Mouse (Mus musculus): ENCODE results near the gene Ypel2.
A peak's percentile ranks its signal among the peaks of the same experiment; 100 is the strongest.

Gene Ypel2

GRCm38 (mm10) chr11:86961510-86962303, 31.8 kb downstream of the Ypel2 start:
- DNase-seq (ENCODE audit: low read depth): no peak

- no peak for DNase-seq (ENCODE audit: low read depth)
These were observed 33.2 kb downstream of the Ypel2 start for GRCm38 (mm10) chr11:86960331-86960730.

GRCm38 (mm10) chr11:86958721-86959675, 34.5 kb downstream of the Ypel2 start:
- DNase-seq (ENCODE audit: low read depth): no peak

- no peak for DNase-seq (ENCODE audit: low read depth)
These were observed 35.3 kb downstream of the Ypel2 start for GRCm38 (mm10) chr11:86958182-86958581.

- DNase-seq (ENCODE audit: low read depth): peak; percentile 12
These were observed 37.1 kb downstream of the Ypel2 start for GRCm38 (mm10) chr11:86956363-86956762.

- no peak for DNase-seq (ENCODE audit: low read depth)
These were observed 38.8 kb downstream of the Ypel2 start for GRCm38 (mm10) chr11:86954616-86955270.

- DNase-seq (ENCODE audit: low read depth): no peak
These were observed 40.4 kb downstream of the Ypel2 start for GRCm38 (mm10) chr11:86953096-86953495.

- DNase-seq (ENCODE audit: low read depth): no peak
These were observed 40.8 kb downstream of the Ypel2 start for GRCm38 (mm10) chr11:86952659-86953058.

GRCm38 (mm10) chr11:86951672-86952071, 41.8 kb downstream of the Ypel2 start:
- DNase-seq (ENCODE audit: low read depth): no peak

- no peak for DNase-seq (ENCODE audit: low read depth)
These were observed 43.0 kb downstream of the Ypel2 start for GRCm38 (mm10) chr11:86950491-86950890.

- DNase-seq (ENCODE audit: low read depth): no peak
These were observed 43.5 kb downstream of the Ypel2 start for GRCm38 (mm10) chr11:86949951-86950441.

- no peak for DNase-seq (ENCODE audit: low read depth)
These were observed 46.8 kb downstream of the Ypel2 start for GRCm38 (mm10) chr11:86946644-86947195.

- DNase-seq (ENCODE audit: low read depth): no peak
These were observed 47.6 kb downstream of the Ypel2 start for GRCm38 (mm10) chr11:86945933-86946332.

- no peak for DNase-seq (ENCODE audit: low read depth)
These were observed 48.4 kb downstream of the Ypel2 start for GRCm38 (mm10) chr11:86945058-86945457.

GRCm38 (mm10) chr11:86944539-86944938, 49.0 kb downstream of the Ypel2 start:
- no peak for DNase-seq (ENCODE audit: low read depth)

GRCm38 (mm10) chr11:86941904-86942303, 51.6 kb downstream of the Ypel2 start:
- no peak for DNase-seq (ENCODE audit: low read depth)

- no peak for DNase-seq (ENCODE audit: low read depth)
These were observed 54.0 kb downstream of the Ypel2 start for GRCm38 (mm10) chr11:86939503-86939902.

GRCm38 (mm10) chr11:86938551-86938950, 55.0 kb downstream of the Ypel2 start:
- no peak for DNase-seq (ENCODE audit: low read depth)

GRCm38 (mm10) chr11:86938108-86938507, 55.4 kb downstream of the Ypel2 start:
- DNase-seq (ENCODE audit: low read depth): no peak

GRCm38 (mm10) chr11:86936938-86937337, 56.6 kb downstream of the Ypel2 start:
- DNase-seq (ENCODE audit: low read depth): no peak

- no peak for DNase-seq (ENCODE audit: low read depth)
These were observed 58.6 kb downstream of the Ypel2 start for GRCm38 (mm10) chr11:86934895-86935294.

GRCm38 (mm10) chr11:86932201-86932600, 61.3 kb downstream of the Ypel2 start:
- DNase-seq (ENCODE audit: low read depth): no peak

All from naive thymus-derived CD4-positive, alpha-beta T cell, adult 2 months (primary cell).